Mouse (Mus musculus) natural killer cell, adult 2 months (primary cell): ENCODE data around the gene Kif5a.
"Not testable (repeated sequence)": the region's sequence is repeated elsewhere in the genome, so short reads cannot be mapped to it uniquely, and the experiment has no call there.

Experiments used
- DNase-seq, 2 experiments: peaks; one replicate each; pipeline ENCODE4 v3.0.0; 2022; ENCODE audit warnings: low spot score in 2 of 2

The Kif5a gene

GRCm38 (mm10) chr10:127193011-127193410, 70.1 kb downstream of the Kif5a start:
- no peak for DNase-seq

- not testable (repeated sequence) for DNase-seq
Observed at GRCm38 (mm10) chr10:127192057-127192328, 71.2 kb downstream of the Kif5a start.

GRCm38 (mm10) chr10:127191191-127192056, 71.7 kb downstream of the Kif5a start:
- no peak for DNase-seq

- DNase-seq = no peak
Observed at GRCm38 (mm10) chr10:127190398-127191190, 72.6 kb downstream of the Kif5a start.

- no peak for DNase-seq
Observed at GRCm38 (mm10) chr10:127189651-127190381, 73.3 kb downstream of the Kif5a start, which contains the start of gene Arhgef25. Gene Arhgef25 (minus strand): TSS chr10:127190083.

- DNase-seq = no peak
Observed at GRCm38 (mm10) chr10:127189116-127189650, 74.0 kb downstream of the Kif5a start.

- DNase-seq = no peak
Observed at GRCm38 (mm10) chr10:127188465-127189115, 74.6 kb downstream of the Kif5a start.

GRCm38 (mm10) chr10:127188079-127188453, 75.1 kb downstream of the Kif5a start:
- no peak for DNase-seq

GRCm38 (mm10) chr10:127187371-127188078, 75.6 kb downstream of the Kif5a start:
- DNase-seq = no peak

GRCm38 (mm10) chr10:127186451-127186850, 76.7 kb downstream of the Kif5a start:
- DNase-seq = no peak

GRCm38 (mm10) chr10:127185506-127185905, 77.6 kb downstream of the Kif5a start:
- DNase-seq = no peak

GRCm38 (mm10) chr10:127185101-127185500, 78.0 kb downstream of the Kif5a start:
- no peak for DNase-seq

GRCm38 (mm10) chr10:127183759-127184158, 79.4 kb downstream of the Kif5a start:
- no peak for DNase-seq

- DNase-seq = no peak
Observed at GRCm38 (mm10) chr10:127182624-127183023, 80.5 kb downstream of the Kif5a start.

GRCm38 (mm10) chr10:127181566-127181965, 81.6 kb downstream of the Kif5a start:
- no peak for DNase-seq

- no peak for DNase-seq
Observed at GRCm38 (mm10) chr10:127180695-127181047, 82.5 kb downstream of the Kif5a start.

GRCm38 (mm10) chr10:127179871-127180694, 83.1 kb downstream of the Kif5a start, which contains the start of gene Slc26a10:
Gene Slc26a10 (minus strand): TSS chr10:127180645.
- DNase-seq = no peak

GRCm38 (mm10) chr10:127178286-127179027, 84.7 kb downstream of the Kif5a start:
- DNase-seq = no peak

- DNase-seq = no peak
Observed at GRCm38 (mm10) chr10:127177719-127178118, 85.4 kb downstream of the Kif5a start.
